Mouse (Mus musculus) liver, embryonic 14.5 days (tissue): Measurements from ENCODE around the gene Ush1c. TPM values are rescaled to one million over a fixed set of nuclear protein-coding genes. Genes with fewer than 3 reads are reported as not detected.

Experiments
- ATAC-seq: fragments of 200-750 bp; cut with Nextera tagmentation; 2 replicates; pipeline ENCODE4 v1.8.0; 2017; ENCODE audit warnings: moderate number of reproducible peaks, mild to moderate bottlenecking, moderate library complexity; ENCODE audit not compliant: insufficient read depth
- DNase-seq, 3 experiments: peaks; one replicate each; pipeline ENCODE4 v3.0.0-alpha.2; 2012 to 2013; ENCODE audit warnings: low read depth in 3 of 3, low spot score in 3 of 3
- H3K27ac ChIP-seq: fragments of 300-500 bp; sonication (generic); 2 replicates; pipeline ENCODE4 v1.5.1; 2014; ENCODE audit warnings: moderate library complexity, mild to moderate bottlenecking, control low read depth, inconsistent platforms
- H3K27me3 ChIP-seq: fragments of 300-500 bp; sonication (generic); 2 replicates; pipeline ENCODE4 v1.6.1; 2014; ENCODE audit warnings: mild to moderate bottlenecking, low read length, moderate library complexity; ENCODE audit not compliant: control insufficient read depth, insufficient read depth
- H3K36me3 ChIP-seq: fragments of 300-500 bp; sonication (generic); replicated peaks from 2 replicates; pipeline ENCODE4 v1.6.1; 2014; ENCODE audit warnings: low read depth; ENCODE audit not compliant: control insufficient read depth, insufficient read depth
- H3K4me1 ChIP-seq, 2 experiments: fragments of 200-500 bp in 1 of 2; fragments of 300-500 bp in 1 of 2; sonication (generic) in 1 of 2; replicated peaks; 2 replicates each; pipeline ENCODE4 v1.6.1; 2012 to 2014; ENCODE audit warnings: antibody characterized with exemption in 1 of 2, inconsistent platforms in 1 of 2, low read length in 1 of 2; ENCODE audit not compliant: control insufficient read depth in 2 of 2, insufficient read depth in 2 of 2
- H3K4me2 ChIP-seq: fragments of 300-500 bp; sonication (generic); 2 replicates; pipeline ENCODE4 v1.6.1; 2014; ENCODE audit warnings: low read depth, mild to moderate bottlenecking, control low read depth, moderate library complexity
- H3K4me3 ChIP-seq, 2 experiments: fragments of 200-500 bp in 1 of 2; fragments of 300-500 bp in 1 of 2; sonication (generic) in 1 of 2; 2 replicates each; pipeline ENCODE4 v1.5.1; 2012 to 2014; ENCODE audit warnings: low read depth in 2 of 2, low read length in 2 of 2, mild to moderate bottlenecking in 2 of 2, control low read depth in 1 of 2, inconsistent platforms in 1 of 2, moderate library complexity in 1 of 2; ENCODE audit not compliant: insufficient read depth in 1 of 2
- H3K9ac ChIP-seq: fragments of 300-500 bp; sonication (generic); replicated peaks from 2 replicates; pipeline ENCODE4 v1.6.1; 2014; ENCODE audit warnings: mild to moderate bottlenecking, control low read depth, moderate library complexity
- H3K9me3 ChIP-seq: fragments of 300-500 bp; sonication (generic); 2 replicates; pipeline ENCODE4 v1.6.1; 2016; ENCODE audit warnings: low read length, mixed read lengths; ENCODE audit not compliant: control insufficient read depth
- CTCF ChIP-seq: IDR thresholded peaks from 2 replicates; pipeline ENCODE4 v1.5.1; 2016; ENCODE audit warnings: antibody characterized with exemption, low read depth, control low read depth
- EP300 ChIP-seq: IDR thresholded peaks from 2 replicates; pipeline ENCODE4 v1.6.1; 2016; ENCODE audit warnings: antibody characterized with exemption, low read depth
- WGBS: fragments of 180-500 bp; shearing (Covaris S2); extraction: QIAGEN DNeasy Blood & Tissue Kit; methylation state at CpG from one replicate; pipeline ENCODE4 v1.1.7; 2014; ENCODE audit not compliant: insufficient replicate concordance; 5-methylcytosine and 5-hydroxymethylcytosine counted together
- polyA plus RNA-seq, 2 experiments: library from polyadenylated mRNA; depleted of rRNA in 1 of 2; stranded (reverse) in 1 of 2; unstranded in 1 of 2; fragments of >200 nt; fragmentation: Nextera tagmentation in 1 of 2; extraction: Ambion mirVana in 1 of 2; gene quantifications; 2 replicates each; pipeline versions ENCODE4 v1.2.1 to v1.2.3; 2012 to 2014

The Ush1c gene
- polyA plus RNA-seq, 2 experiments, result 0.09 TPM; not detected in 1

GRCm38 (mm10) chr7:46168402-46168801, 69.9 kb downstream of the Ush1c start:
- no peak overlapping the region for H3K9ac ChIP-seq
- H3K4me3 ChIP-seq, result no peak overlapping the region
- H3K4me1 ChIP-seq, result no peaks in the 10 kb centered on the region
- no peak for TF ChIP-seq EP300
- TF ChIP-seq CTCF, result no peak
- no peaks in the 10 kb centered on the region for H3K9me3 ChIP-seq
- 62% methylated on average over 6 of the region's 6 CpGs for WGBS
- no peak overlapping the region for H3K27ac ChIP-seq
- no peak for ATAC-seq
- no peaks in the 10 kb centered on the region for H3K27me3 ChIP-seq
- no peak overlapping the region for H3K4me2 ChIP-seq
- DNase-seq, result no peak
- H3K36me3 ChIP-seq, result no peaks in the 10 kb centered on the region

GRCm38 (mm10) chr7:46167901-46168300, 70.4 kb downstream of the Ush1c start:
- Histone ChIP-seq H3K27ac (no peak overlapping the region), H3K27me3 (no peaks in the 10 kb centered on the region), H3K4me3 (no peak overlapping the region), H3K4me1 (no peaks in the 10 kb centered on the region), H3K4me2 (no peak overlapping the region), H3K9ac (no peak overlapping the region), H3K9me3 (no peaks in the 10 kb centered on the region), H3K36me3 (no peaks in the 10 kb centered on the region)
- 74% methylated on average over 7 of the region's 7 CpGs for WGBS
- DNase-seq (no peak), ATAC-seq (no peak)
- no peak for TF ChIP-seq CTCF
- TF ChIP-seq EP300, result no peak

GRCm38 (mm10) chr7:46165876-46166275, 72.4 kb downstream of the Ush1c start:
- H3K4me1 ChIP-seq, result no peaks in the 10 kb centered on the region
- no peak overlapping the region for H3K4me3 ChIP-seq
- ATAC-seq, result no peak
- TF ChIP-seq EP300, result no peak
- no peak for TF ChIP-seq CTCF
- H3K36me3 ChIP-seq, result no peaks in the 10 kb centered on the region
- no peak overlapping the region for H3K27ac ChIP-seq
- WGBS, result 79% methylated on average over 11 of the region's 11 CpGs
- no peak overlapping the region for H3K9ac ChIP-seq
- no peak for DNase-seq
- no peaks in the 10 kb centered on the region for H3K27me3 ChIP-seq
- no peak overlapping the region for H3K4me2 ChIP-seq
- H3K9me3 ChIP-seq, result no peaks in the 10 kb centered on the region

GRCm38 (mm10) chr7:46162731-46163130, 75.6 kb downstream of the Ush1c start:
- DNase-seq (no peak), ATAC-seq (no peak)
- no peaks in the 10 kb centered on the region for H3K4me1 ChIP-seq
- TF ChIP-seq CTCF (no peak), EP300 (no peak)
- no peak overlapping the region for H3K9ac ChIP-seq
- no peak overlapping the region for H3K27ac ChIP-seq
- H3K4me3 ChIP-seq, result no peak overlapping the region
- WGBS, result 58% methylated on average over 5 of the region's 5 CpGs
- H3K4me2 ChIP-seq, result no peak overlapping the region
- H3K9me3 ChIP-seq, result no peaks in the 10 kb centered on the region
- H3K36me3 ChIP-seq, result no peaks in the 10 kb centered on the region
- no peaks in the 10 kb centered on the region for H3K27me3 ChIP-seq

- no peaks in the 10 kb centered on the region for H3K27me3 ChIP-seq
- H3K4me3 ChIP-seq, result no peak overlapping the region
- no peaks in the 10 kb centered on the region for H3K36me3 ChIP-seq
- ATAC-seq (no peak), DNase-seq (no peak)
- H3K4me1 ChIP-seq, result no peaks in the 10 kb centered on the region
- no peak overlapping the region for H3K27ac ChIP-seq
- WGBS, result 57% methylated on average over 11 of the region's 11 CpGs
- no peaks in the 10 kb centered on the region for H3K9me3 ChIP-seq
- no peak overlapping the region for H3K9ac ChIP-seq
- no peak for TF ChIP-seq EP300
- no peak for TF ChIP-seq CTCF
- no peak overlapping the region for H3K4me2 ChIP-seq
These were observed 76.1 kb downstream of the Ush1c start for GRCm38 (mm10) chr7:46162132-46162727.
